Mouse (Mus musculus) liver, postnatal 0 days (tissue): ENCODE measurements around the gene Arhgef2.

Source experiments
- CTCF ChIP-seq: sonication (generic); IDR thresholded peaks from 2 replicates; pipeline ENCODE4 v1.5.1; 2016; ENCODE audit warnings: antibody characterized with exemption, low read depth
- EP300 ChIP-seq: IDR thresholded peaks from 2 replicates; pipeline ENCODE4 v1.6.1; 2016; ENCODE audit warnings: antibody characterized with exemption, low read depth, mild to moderate bottlenecking

DNA sequence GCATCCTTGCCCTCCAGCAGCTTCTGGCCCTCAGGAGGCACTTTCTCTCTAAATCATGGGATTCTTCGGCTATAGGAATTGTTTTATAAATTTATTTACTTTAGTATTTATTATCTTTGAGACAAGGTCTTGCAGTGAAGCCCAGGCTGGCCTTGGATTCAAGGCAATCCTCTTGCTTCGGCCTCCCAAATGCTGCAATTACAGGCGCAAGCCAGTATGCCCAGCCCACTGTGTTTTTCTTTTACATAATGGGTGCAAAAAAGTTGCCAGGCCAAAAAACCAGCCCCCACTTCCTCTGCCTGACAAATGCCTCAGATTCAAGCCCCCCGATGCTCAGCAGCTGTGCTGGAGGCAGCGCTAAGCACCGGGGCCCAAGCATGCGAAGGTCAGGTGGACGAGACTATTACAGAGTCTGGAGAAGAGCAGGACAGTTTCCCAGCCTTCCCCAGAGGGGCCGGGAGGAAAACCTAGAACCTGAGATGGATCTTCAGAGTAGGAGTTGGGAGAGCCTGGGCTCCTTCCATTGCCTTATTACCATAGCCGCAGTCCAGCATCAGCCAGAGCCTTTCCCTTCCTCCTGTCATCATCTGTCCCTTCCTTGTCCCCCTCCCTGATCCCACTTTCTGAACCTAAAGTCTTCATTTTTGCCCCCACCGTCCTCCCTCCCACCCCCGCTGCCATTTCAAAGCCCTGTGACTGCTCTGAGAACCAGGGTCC lies 42.8 kb downstream of the Arhgef2 start:
- TF ChIP-seq CTCF (no peak), EP300 (no peak)
